Mouse (Mus musculus) MEL (cell line): ENCODE results near the gene Cyp4f40. TPM values are rescaled to one million over a fixed set of nuclear protein-coding genes. Genes with fewer than 3 reads are reported as not detected.
A peak's percentile ranks its signal among the peaks of the same experiment; 100 is the strongest.
"Not testable (repeated sequence)": the region's sequence is repeated elsewhere in the genome, so short reads cannot be mapped to it uniquely, and the experiment has no call there.

Source experiments
- DNase-seq: peaks from one replicate; pipeline ENCODE4 v3.0.0; 2011; ENCODE audit warnings: low read depth, low spot score
- H3K27ac ChIP-seq: 2 replicates; pipeline ENCODE4 v1.5.1; 2012; ENCODE audit warnings: low read depth, mild to moderate bottlenecking, control low read depth, low read length, moderate library complexity; ENCODE audit not compliant: control insufficient read depth
- H3K27me3 ChIP-seq, 2 experiments: fragments of 150-350 bp in 1 of 2; sonication (generic) in 1 of 2; 2 replicates each; pipeline ENCODE4 v1.6.1; 2012; ENCODE audit warnings: low read length in 2 of 2, mild to moderate bottlenecking in 2 of 2, improper control_type of control experiment in 1 of 2, moderate library complexity in 1 of 2; ENCODE audit not compliant: insufficient read depth in 2 of 2, control insufficient read depth in 1 of 2
- H3K36me3 ChIP-seq, 2 experiments: 2 replicates each; pipeline ENCODE4 v1.6.1; 2012 to 2014; ENCODE audit warnings: low read length in 2 of 2, improper control_type of control experiment in 1 of 2, inconsistent platforms in 1 of 2, mild to moderate bottlenecking in 1 of 2; ENCODE audit not compliant: insufficient read depth in 2 of 2, control insufficient read depth in 1 of 2
- H3K4me1 ChIP-seq, 2 experiments: fragments of 150-350 bp in 1 of 2; sonication (generic) in 1 of 2; 2 replicates each; pipeline ENCODE4 v1.6.1; 2012; ENCODE audit warnings: low read length in 2 of 2, improper control_type of control experiment in 1 of 2, mild to moderate bottlenecking in 1 of 2; ENCODE audit not compliant: insufficient read depth in 2 of 2, control insufficient read depth in 1 of 2
- H3K4me3 ChIP-seq, 2 experiments: fragments of 150-350 bp in 1 of 2; sonication (generic) in 1 of 2; 2 replicates each; pipeline ENCODE4 v1.5.1; 2012; ENCODE audit warnings: low read depth in 2 of 2, low read length in 2 of 2, mild to moderate bottlenecking in 2 of 2, moderate library complexity in 2 of 2, control low read depth in 1 of 2, improper control_type of control experiment in 1 of 2; ENCODE audit not compliant: control insufficient read depth in 1 of 2, insufficient read depth in 1 of 2
- H3K79me2 ChIP-seq: 2 replicates; pipeline ENCODE4 v1.6.1; 2012; ENCODE audit warnings: mild to moderate bottlenecking, low read length, moderate library complexity; ENCODE audit not compliant: control insufficient read depth, poor library complexity, insufficient read depth
- H3K9ac ChIP-seq: 2 replicates; pipeline ENCODE4 v1.6.1; 2012; ENCODE audit warnings: low read depth, mild to moderate bottlenecking, control low read depth, low read length, moderate library complexity; ENCODE audit not compliant: control insufficient read depth, poor library complexity, severe bottlenecking
- H3K9me3 ChIP-seq: fragments of 150-350 bp; sonication (generic); replicated peaks from 2 replicates; pipeline ENCODE4 v1.6.1; 2012; ENCODE audit warnings: mild to moderate bottlenecking, low read length, improper control_type of control experiment, moderate library complexity; ENCODE audit not compliant: insufficient read depth
- CHD1 ChIP-seq: IDR thresholded peaks from 2 replicates; pipeline ENCODE4 v1.6.1; 2012; ENCODE audit warnings: low read depth, mild to moderate bottlenecking, inconsistent platforms, low read length, improper control_type of control experiment
- CHD2 ChIP-seq: IDR thresholded peaks from 2 replicates; pipeline ENCODE4 v1.6.1; 2011; ENCODE audit warnings: low read length, improper control_type of control experiment
- CTCF ChIP-seq, 3 experiments: IDR thresholded peaks in 2 of 3; conservative IDR thresholded peaks in 1 of 3; 2 replicates each; pipeline ENCODE4 v1.5.1; 2011 to 2012; ENCODE audit warnings: low read length in 3 of 3, low read depth in 2 of 3, mild to moderate bottlenecking in 2 of 3, improper control_type of control experiment in 1 of 3, inconsistent platforms in 1 of 3, mixed read lengths in 1 of 3, moderate library complexity in 1 of 3; ENCODE audit not compliant: control insufficient read depth in 1 of 3, insufficient read depth in 1 of 3, poor library complexity in 1 of 3, severe bottlenecking in 1 of 3
- ETS1 ChIP-seq: IDR thresholded peaks from 2 replicates; pipeline ENCODE4 v1.6.1; 2012; ENCODE audit warnings: low read depth, mild to moderate bottlenecking, inconsistent platforms, low read length, improper control_type of control experiment, moderate library complexity
- KAT2A ChIP-seq: conservative IDR thresholded peaks from 2 replicates; pipeline ENCODE4 v1.6.1; 2012; ENCODE audit warnings: low read depth, low read length, improper control_type of control experiment, inconsistent platforms
- MAFK ChIP-seq: IDR thresholded peaks from 2 replicates; pipeline ENCODE4 v1.6.1; 2011; ENCODE audit warnings: low read depth, mild to moderate bottlenecking, low read length, improper control_type of control experiment, borderline replicate concordance
- MAX ChIP-seq: IDR thresholded peaks from 2 replicates; pipeline ENCODE4 v1.6.1; 2011; ENCODE audit warnings: low read length, improper control_type of control experiment
- MAZ ChIP-seq: IDR thresholded peaks from 2 replicates; pipeline ENCODE4 v1.6.1; 2012; ENCODE audit warnings: low read depth, mild to moderate bottlenecking, inconsistent platforms, low read length, improper control_type of control experiment
- MXI1 ChIP-seq: IDR thresholded peaks from 2 replicates; pipeline ENCODE4 v1.6.1; 2011; ENCODE audit warnings: mild to moderate bottlenecking, low read depth, low read length, improper control_type of control experiment
- NELFE ChIP-seq: IDR thresholded peaks from 2 replicates; pipeline ENCODE4 v1.6.1; 2011; ENCODE audit warnings: low read depth, low read length, improper control_type of control experiment
- RAD21 ChIP-seq: IDR thresholded peaks from 2 replicates; pipeline ENCODE4 v1.6.1; 2011; ENCODE audit warnings: mild to moderate bottlenecking, low read depth, low read length, improper control_type of control experiment
- RCOR1 ChIP-seq: IDR thresholded peaks from 2 replicates; pipeline ENCODE4 v1.6.1; 2012; ENCODE audit warnings: low read depth, mild to moderate bottlenecking, inconsistent platforms, low read length, improper control_type of control experiment
- SMC3 ChIP-seq: IDR thresholded peaks from 2 replicates; pipeline ENCODE4 v1.6.1; 2011; ENCODE audit warnings: low read depth, low read length, improper control_type of control experiment
- TCF12 ChIP-seq: IDR thresholded peaks from 2 replicates; pipeline ENCODE4 v1.6.1; 2014; ENCODE audit warnings: low read depth, mild to moderate bottlenecking, inconsistent platforms, low read length, improper control_type of control experiment, moderate library complexity
- USF1 ChIP-seq: IDR thresholded peaks from 2 replicates; pipeline ENCODE4 v1.6.1; 2014; ENCODE audit warnings: low read depth, mild to moderate bottlenecking, inconsistent platforms, low read length, improper control_type of control experiment, moderate library complexity
- USF2 ChIP-seq, 2 experiments: IDR thresholded peaks; 2 replicates each; pipeline ENCODE4 v1.6.1; 2011 to 2012; ENCODE audit warnings: improper control_type of control experiment in 2 of 2, low read length in 2 of 2, borderline replicate concordance in 1 of 2, inconsistent platforms in 1 of 2, low read depth in 1 of 2, mild to moderate bottlenecking in 1 of 2; ENCODE audit not compliant: insufficient read depth in 1 of 2
- ZC3H11A ChIP-seq: IDR thresholded peaks from 2 replicates; pipeline ENCODE4 v1.6.1; 2012; ENCODE audit warnings: low read depth, mild to moderate bottlenecking, inconsistent platforms, low read length, improper control_type of control experiment
- polyA plus RNA-seq, 2 experiments: library from polyadenylated mRNA; stranded (reverse) in 1 of 2; unstranded in 1 of 2; fragments of >175 nt in 1 of 2; fragments of >200 nt in 1 of 2; gene quantifications; 2 replicates each; pipeline versions ENCODE4 v1.2.1 to v1.2.4; 2012; ENCODE audit warnings: low replicate concordance in 2 of 2, low read depth in 1 of 2; ENCODE audit not compliant: insufficient read length in 2 of 2, insufficient read depth in 1 of 2, missing spikeins in 1 of 2
- total RNA-seq: library from RNA; depleted of rRNA; stranded (reverse); fragments of 300-350 nt; gene quantifications from 2 replicates; pipeline ENCODE4 v1.2.3, GENCODE M21; 2012

Gene Cyp4f40
- total and polyA plus RNA-seq, 3 experiments: not detected

- no peak overlapping the region for H3K27ac ChIP-seq
- H3K4me3 ChIP-seq: no peak overlapping the region
- no peaks in the 10 kb centered on the region; a peak in 1 of 4 replicates for H3K4me1 ChIP-seq
- no peaks in the 10 kb centered on the region; a peak in 1 of 4 replicates for H3K36me3 ChIP-seq
- TF ChIP-seq SMC3 (no peak), TCF12 (no peak), MAZ (no peak), CHD1 (no peak), MAX (no peak), CHD2 (no peak)
- TF ChIP-seq, all 39 proteins: peak for 0
- no peaks in the 10 kb centered on the region for H3K79me2 ChIP-seq
- DNase-seq: no peak
- no peaks in the 10 kb centered on the region for H3K27me3 ChIP-seq
- H3K9me3 ChIP-seq: no peaks in the 10 kb centered on the region
- H3K9ac ChIP-seq: no peak overlapping the region
Observed at GRCm38 (mm10) chr17:32631936-32632335, 26.8 kb upstream of the Cyp4f40 start.

- not testable (repeated sequence) for H3K27ac ChIP-seq, H3K4me3 ChIP-seq, H3K79me2 ChIP-seq, H3K4me1 ChIP-seq, H3K36me3 ChIP-seq, H3K9ac ChIP-seq, H3K27me3 ChIP-seq, H3K9me3 ChIP-seq, DNase-seq
Observed at GRCm38 (mm10) chr17:32634242-32634971, 24.3 kb upstream of the Cyp4f40 start.

- no peak overlapping the region for H3K4me3 ChIP-seq
Observed at GRCm38 (mm10) chr17:32634972-32635314, 23.8 kb upstream of the Cyp4f40 start.

More at GRCm38 (mm10) chr17:32634972-32635314, 23.8 kb upstream of the Cyp4f40 start:
- Histone ChIP-seq H3K27ac (no peak overlapping the region), H3K9me3 (no peaks in the 10 kb centered on the region), H3K79me2 (no peaks in the 10 kb centered on the region), H3K4me1 (no peaks in the 10 kb centered on the region; a peak in 1 of 4 replicates), H3K9ac (no peak overlapping the region), H3K27me3 (no peaks in the 10 kb centered on the region; a peak in 1 of 4 replicates)
- TF ChIP-seq MAFK (no peak), MXI1 (no peak), SMC3 (peak; percentile 67), USF1 (no peak), CTCF (IDR thresholded peaks at IDR 0.05 in 2 of 3, conservative IDR thresholded peaks at IDR 0.05 in 1 of 3; ENCODE audit: control insufficient read depth in 1 of 3, insufficient read depth in 1 of 3, low read depth in 2 of 3, low read length in 3 of 3, poor library complexity in 1 of 3, severe bottlenecking in 1 of 3) (peak; percentile 79 to 97 (median 82)), ZC3H11A (peak; percentile 56), ETS1 (no peak), NELFE (no peak), KAT2A (no peak), RAD21 (peak; percentile 76), RCOR1 (no peak), USF2 (IDR thresholded peaks at IDR 0.05; ENCODE audit: borderline replicate concordance in 1 of 2, insufficient read depth in 1 of 2, low read depth in 1 of 2, low read length in 2 of 2) (no peak)
- TF ChIP-seq, all 39 proteins: peak for 4
- peak; percentile 58 for DNase-seq
- H3K36me3 ChIP-seq: no peaks in the 10 kb centered on the region; a peak in 1 of 4 replicates
